Mouse (Mus musculus): ENCODE results near the gene Zfp69.

Zfp69 gene

DNA sequence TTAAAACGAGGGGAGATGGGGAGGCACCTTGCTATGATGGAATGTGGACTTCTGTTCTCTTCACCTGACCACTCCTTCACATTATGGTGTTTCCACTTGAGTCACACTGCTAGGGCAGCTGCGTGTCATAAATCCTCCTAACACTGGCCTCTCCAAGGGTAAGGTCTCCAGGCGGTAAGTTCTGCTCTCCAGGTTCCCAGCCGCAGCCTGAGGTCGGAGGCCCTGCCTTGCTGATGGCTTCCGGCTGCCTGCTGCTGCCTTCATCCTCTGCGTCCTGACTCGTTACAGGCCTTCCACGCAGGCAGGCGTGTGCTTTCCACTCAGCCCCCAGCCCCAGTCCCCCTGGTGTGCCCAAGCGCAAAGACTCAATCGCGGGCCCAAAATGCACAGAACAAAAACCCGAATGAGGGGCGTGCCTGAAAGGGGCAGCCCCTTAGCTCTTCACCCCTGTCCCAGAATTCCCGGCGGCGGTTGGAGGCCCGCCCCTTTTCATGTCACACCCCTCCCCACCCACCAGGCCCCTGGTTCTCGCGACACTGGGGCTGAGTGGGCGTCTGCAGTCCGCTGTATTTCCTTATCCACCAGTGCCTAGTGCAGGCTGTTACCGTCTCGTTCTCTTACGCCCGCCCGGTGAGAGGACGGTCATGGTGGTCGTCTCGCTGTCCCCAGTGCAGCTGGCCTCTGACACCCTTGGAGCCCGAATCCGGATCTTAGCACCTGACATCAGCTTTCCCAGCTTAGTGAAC is 26.8 kb downstream of the Zfp69 start, which contains the start of gene Exo5:
Gene Exo5 (minus strand): TSS at position 464 of the 746 bp plus-strand sequence.
- DNase-seq (ENCODE audit: low spot score) = peak; percentile 91

DNA sequence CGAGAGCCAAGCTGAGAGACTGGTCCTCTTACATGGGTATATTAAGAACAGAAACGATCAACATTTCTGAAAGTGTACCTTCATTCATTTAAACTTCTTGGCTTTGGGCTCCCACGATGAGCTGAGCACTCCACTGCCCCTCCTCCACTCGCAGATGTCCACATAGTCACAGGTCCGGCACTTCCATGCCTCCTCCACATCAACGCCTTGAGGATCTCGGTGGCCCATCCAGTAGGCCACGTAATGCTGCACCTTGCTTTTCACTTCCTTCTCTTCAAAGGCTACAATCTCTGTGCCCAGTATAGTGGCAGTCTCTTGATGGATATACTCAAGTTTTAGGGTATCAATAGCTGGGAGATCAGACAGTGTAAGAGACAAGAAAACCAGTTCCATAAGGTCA is 30.0 kb downstream of the Zfp69 start:
- no peak for DNase-seq (ENCODE audit: low spot score)

DNA sequence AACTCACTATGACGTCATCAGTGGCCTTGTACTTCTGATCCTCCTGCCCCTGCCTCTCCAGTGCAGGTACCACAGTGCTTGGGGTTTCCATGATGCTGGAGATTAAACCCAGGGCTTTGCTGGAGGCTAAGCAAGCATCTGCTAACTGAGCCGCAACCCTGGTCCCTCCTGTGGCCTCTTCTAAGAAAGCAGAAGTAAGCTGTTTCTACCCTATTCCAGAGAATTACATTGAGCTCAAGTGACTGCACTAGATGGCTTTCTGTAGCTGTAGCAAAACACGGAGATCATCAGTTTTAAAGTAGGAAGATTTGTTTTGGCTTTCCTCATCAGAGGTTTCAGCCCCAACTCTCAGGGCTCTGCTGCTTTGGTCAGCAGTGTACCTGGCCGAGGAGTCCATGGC is 37.0 kb downstream of the Zfp69 start:
- DNase-seq (ENCODE audit: low spot score) = no peak

DNA sequence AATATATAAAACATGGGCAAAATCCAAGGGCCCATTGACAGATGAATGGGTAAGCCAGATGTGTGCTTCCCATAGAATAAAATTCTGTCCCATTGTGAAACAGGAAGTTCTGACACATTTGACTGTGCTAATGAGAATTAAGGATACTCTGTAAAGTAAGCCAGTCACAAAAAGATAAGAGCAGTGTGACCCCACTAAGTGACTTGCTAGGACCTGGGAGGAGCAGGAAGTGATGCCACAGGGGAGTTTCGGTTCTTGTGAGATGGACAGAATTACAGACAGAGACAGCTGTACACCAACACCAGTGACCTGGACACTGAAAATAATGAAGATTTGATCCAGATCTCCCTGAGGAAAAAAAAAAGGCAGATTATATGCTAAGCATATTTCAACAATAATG is 37.6 kb downstream of the Zfp69 start:
- no peak for DNase-seq (ENCODE audit: low spot score)

DNA sequence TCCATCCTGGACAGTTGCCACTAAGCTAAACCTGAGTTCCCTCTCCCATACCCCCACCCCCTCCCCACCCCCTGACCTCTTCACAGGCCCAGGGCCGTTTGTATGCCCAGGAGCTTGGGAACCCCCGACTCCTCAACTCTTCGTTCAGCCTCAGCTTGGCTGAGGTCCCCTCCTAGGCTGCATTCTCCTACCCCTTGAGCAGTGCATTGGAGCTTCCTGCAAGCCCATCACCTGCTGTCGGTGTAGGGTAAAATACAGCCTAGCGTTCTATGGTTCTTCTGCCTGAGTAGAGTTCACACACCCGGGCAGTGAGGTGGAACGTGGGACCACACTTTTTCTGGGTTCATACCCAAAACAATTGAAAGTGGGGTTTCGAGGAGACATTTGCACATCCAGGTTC is 38.1 kb downstream of the Zfp69 start:
- DNase-seq (ENCODE audit: low spot score) = no peak

DNA sequence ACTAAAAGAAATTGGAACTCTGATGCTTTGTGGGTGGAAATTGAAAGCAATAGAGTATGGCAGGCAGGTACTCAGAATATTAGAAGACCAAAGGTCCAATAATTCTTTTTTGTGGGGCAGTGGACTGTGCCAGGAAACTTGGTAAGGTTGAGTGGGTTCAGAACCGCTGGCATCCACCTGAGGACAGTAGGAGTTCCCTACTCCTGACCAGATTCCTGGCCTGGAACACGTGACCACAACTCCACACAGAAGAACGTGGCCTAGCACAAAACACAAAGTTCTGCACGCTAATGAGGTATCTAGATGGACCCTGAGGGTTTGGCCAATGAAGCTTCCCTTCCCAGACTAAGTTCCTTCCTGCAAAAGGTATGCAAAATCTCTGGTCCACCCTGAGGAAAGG is 38.6 kb downstream of the Zfp69 start:
- DNase-seq (ENCODE audit: low spot score) = no peak

DNA sequence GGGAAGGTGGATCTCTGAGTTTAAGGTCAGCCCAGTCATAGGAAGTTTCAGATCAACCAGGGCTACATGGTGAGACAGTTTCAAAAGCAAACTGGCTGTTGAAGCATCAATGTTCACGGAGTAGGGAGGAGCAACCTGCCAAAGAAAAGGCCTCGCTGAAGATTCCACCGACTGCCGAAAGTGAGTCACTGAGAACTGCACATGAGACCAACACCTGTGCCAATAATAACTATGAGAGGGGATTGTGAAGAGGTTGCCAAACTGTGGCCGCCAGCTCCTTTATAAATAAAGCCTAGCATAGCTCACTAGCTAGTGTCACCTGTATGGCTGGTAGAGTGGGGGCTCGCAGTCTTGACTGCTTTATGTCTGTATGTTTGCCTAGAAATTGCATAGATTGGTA is 40.4 kb downstream of the Zfp69 start:
- no peak for DNase-seq (ENCODE audit: low spot score)

DNA sequence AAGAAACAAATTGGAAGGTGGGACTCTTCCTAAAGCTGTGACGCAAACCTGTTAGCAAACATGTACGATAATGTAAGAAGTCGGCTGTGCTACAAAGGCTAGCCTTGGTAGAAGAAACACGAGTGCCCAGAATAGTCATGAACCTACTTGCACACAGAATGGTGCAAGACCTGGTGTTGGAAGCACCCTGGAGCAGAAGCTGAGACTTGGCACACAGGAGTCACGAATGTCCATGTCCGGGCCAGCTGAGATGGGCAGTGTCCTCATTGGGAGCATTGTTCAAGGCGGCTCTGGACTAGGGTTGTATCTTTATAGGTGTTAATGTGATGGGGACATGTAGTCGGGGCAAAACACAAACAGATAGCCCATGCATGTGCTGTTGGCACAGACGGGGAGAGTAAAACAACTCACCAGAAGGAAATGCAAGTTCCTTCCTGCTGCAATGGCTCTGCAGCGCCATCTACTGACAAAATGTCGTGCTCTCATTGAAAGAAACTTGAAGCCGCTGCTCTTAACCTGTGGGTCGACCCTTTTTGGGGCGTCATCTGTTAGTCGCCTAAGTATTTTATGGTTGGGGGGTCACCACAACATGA is 41.8 kb downstream of the Zfp69 start:
- DNase-seq (ENCODE audit: low spot score) = peak; percentile 94

DNA sequence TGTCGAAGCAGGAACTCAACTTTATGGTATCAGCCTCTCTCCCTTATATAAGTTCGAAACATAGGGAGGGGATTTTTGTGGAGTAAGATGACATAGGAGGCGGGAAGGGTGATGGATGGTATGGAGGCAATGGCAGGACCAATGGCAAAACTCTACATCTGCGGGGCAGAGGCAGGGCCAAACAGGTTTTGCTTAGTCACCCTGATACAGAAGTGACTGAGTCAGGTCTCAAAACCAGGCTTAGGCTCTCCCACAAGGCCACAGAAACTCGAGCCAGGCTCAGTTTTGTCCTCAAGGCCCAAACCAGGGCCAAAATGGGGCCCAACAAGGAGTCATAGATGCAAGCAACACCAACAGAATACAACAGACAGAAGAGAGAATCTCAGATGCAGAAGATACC is 45.9 kb downstream of the Zfp69 start:
- DNase-seq (ENCODE audit: low spot score) = no peak

DNA sequence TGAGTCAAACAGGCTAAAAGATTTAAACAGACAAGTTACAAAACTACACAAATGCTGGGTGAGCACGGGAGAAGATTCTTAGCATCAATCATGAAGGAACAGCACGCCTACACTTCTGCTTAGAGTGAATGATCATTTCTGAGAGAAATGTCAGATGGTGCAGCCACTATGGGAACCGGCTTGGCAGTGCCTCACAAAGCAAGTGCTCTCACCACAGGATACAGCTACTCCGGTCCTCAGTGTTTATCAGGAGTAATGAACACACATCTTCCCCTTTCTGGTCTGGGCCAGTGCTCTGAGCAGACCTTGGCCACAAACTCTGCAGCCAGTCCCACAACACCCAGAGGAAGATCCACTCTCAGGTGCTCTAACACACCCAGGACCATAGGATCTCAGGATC is 47.0 kb downstream of the Zfp69 start:
- no peak for DNase-seq (ENCODE audit: low spot score)

DNA sequence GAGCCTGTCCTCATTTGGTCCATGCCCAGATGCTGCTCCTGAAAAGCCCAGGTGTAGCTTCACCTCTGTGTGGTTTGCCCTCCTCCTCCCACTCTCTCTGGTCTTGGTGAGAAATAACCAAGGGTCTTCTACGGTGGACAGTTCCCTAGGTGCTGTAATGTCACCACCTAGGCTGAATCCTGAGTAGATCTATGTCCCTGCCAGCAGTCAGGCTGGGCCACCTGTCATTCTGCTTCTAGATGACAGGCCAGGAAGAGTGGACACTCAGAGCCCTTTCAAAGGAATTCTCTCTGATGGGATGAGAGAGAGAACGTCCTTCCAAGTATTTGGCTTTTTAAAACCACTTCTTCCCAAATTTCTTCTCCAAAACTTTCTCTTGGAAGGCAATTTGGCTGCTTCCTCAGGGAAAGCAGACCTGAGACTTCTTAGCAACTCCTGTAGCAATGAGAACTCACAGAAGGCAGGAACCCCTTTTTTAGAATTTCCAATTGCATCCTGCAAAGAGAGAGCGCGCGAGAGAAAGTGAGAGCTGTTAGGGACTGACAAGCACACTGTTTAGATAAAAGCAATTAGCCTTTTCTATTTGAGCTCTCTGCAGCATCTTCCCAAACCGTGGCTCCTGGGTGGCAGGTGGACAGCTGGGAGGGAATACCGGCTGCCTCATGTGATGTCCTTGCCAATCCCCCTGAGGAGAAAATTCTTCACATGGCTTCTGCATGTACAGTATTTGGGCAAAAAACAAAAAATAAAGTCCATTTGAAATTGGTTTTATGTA is 55.5 kb downstream of the Zfp69 start:
- no peak for DNase-seq (ENCODE audit: low spot score)

DNA sequence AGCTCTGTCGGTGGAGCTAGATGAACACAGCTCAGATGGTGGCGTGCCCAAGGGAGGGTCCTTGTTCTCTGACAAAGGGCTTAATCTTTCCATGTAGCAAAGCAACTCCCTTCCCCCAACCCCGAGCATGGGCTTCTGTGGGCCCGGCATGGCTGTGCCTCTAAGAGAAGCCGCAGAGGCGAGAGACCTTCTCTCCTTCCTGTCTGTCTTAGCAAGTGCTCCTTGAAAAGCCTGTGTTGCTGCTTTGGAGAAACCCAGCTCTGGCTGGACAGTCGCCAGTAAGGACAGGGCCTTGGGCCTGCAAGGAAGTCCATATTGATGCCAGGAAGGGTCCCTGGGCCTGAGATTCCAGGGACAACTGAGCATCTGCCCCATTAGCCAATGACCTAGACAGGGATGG is 56.3 kb downstream of the Zfp69 start:
- DNase-seq (ENCODE audit: low spot score) = no peak

DNA sequence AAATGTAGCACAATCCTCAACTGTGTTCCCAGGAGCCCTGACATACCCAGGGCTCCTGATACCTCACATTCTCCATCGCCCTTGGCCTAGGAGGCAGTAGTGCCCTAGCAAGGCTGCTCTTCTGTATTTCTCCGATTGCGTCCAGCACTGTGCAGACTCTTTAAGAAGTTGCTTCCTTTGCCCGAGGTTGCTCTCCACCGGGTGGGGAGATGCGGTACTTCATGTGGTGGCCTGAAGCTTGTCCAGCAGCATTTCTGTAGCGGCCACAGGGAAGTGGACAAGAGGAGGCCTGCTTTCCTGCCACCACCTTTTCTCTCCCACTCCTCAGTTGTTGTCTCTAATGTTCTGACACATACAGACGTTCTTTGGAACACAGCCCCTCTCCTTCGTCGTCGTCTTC is 56.9 kb downstream of the Zfp69 start:
- DNase-seq (ENCODE audit: low spot score) = no peak

DNA sequence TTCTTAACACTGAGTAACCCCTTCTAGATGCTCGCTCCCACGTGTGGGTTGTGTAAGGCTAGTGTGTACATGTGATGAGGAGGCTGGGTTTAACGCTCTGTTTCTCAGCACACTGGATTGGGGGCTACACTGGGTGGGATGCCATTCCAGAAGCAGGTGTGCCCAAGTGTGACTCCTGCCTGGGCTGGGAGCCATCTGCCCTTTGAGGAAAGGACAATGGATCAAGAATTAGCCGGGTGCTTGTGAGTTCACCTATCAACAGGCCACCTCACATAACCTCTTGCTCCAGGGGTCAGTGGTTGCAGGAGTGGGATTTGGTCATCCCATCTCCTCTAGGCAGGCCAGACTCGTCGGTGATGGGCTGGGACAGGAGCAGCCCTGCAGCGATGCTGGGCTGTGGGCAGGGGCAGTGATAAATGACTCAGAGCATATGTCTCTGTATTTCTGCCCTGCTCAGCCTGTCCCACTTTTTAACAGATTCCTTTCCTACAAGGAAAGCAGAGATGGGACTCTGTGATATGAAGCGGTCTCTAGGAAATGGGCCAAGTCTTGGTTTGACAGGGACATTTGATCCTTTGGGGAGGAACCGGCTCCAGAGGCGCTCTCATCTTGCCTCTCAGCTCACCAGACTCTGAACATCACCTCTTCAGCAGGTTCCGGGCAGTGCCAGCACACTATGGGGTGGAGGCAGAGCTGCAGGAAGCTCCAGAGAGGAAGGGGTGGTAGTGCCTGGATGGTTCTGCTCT is 57.7 kb downstream of the Zfp69 start:
- DNase-seq (ENCODE audit: low spot score) = no peak

DNA sequence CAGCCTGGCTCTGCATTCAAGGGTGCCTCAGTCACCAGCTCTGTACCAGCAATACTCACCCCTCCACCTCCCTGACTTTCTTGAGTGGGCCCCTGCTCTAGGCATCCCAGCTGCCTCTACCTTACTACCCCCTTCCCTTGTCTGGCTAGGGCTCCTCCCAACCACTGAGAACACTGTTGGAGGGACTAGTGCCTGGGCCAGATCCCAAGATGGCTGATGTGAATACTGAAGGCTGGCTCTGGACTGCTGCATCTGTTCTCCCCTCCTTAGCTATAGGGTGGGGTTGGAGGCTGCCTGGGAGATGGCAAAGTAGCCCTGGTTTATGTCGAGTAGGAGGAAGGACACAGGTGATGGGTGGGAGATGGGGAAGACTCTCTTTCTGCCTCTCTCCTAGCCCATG is 59.0 kb downstream of the Zfp69 start:
- DNase-seq (ENCODE audit: low spot score) = no peak

DNA sequence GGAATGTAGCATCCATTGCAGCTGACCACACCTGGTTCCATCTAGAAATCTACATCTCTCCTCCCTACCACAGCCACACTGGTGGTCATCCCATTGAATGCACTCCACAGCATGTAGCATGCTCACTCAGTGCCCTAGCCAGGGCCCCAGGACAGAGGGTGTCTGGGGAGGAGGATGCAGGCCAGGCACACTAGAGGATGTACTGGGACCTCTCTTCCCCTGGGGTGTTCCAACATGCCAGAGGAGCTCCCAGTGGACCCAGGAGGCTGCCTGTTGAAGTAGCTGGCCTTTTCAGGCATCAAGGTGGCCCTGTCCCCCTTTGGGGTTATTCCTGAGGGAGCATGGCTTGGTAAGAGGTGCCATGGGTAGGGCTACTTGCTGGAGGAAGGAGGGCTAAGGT is 59.5 kb downstream of the Zfp69 start:
- no peak for DNase-seq (ENCODE audit: low spot score)

DNA sequence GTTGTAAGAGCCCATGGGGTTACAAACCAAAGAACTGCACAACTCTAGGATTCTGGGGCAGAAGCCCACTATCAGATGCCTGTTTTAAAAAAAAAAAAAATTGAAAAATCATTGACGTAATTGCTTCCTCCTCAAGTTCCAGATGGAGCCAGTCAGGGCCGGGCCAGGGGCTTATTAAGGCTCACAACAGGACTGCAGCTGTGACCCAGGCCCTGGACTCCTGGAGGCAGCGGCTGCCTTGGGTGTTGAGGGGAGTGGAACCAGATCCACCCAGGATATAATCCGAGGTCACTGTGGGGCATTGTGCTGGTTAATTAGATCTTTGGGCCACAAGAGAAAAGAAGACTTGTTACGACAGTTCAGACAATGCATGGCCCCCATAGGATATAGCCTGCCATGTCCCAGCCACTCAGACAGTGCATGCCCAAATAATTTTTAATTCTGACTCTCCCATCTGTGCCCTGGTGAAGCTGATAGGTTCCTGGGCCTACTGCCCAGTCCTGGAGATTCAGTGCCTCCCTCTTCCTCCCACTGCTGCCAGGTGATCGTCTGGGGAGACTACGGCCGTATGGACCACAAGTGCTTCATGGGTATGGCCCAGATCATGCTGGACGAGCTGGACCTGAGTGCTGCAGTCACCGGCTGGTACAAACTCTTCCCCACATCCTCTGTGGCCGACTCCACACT is 60.6 kb downstream of the Zfp69 start:
- DNase-seq (ENCODE audit: low spot score) = no peak

DNA sequence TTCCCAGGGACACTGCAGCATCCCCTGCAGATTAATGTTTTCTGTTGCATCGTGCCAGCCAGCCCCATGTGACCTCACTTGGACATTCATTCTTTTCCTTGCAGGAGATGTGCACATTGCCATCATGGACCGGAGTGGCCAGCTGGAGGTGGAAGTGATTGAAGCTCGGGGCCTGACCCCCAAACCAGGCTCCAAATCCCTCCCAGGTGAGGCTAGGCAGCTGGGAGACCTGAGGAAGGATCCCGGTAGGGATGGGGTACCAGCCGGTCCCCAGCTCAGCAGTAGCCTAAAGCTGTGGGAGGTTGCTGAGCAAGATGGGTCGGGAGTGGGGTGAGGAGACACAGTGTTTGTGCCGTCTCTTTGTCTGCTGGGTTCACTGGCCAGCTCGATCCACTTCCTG is 62.6 kb downstream of the Zfp69 start:
- DNase-seq (ENCODE audit: low spot score) = no peak

DNA sequence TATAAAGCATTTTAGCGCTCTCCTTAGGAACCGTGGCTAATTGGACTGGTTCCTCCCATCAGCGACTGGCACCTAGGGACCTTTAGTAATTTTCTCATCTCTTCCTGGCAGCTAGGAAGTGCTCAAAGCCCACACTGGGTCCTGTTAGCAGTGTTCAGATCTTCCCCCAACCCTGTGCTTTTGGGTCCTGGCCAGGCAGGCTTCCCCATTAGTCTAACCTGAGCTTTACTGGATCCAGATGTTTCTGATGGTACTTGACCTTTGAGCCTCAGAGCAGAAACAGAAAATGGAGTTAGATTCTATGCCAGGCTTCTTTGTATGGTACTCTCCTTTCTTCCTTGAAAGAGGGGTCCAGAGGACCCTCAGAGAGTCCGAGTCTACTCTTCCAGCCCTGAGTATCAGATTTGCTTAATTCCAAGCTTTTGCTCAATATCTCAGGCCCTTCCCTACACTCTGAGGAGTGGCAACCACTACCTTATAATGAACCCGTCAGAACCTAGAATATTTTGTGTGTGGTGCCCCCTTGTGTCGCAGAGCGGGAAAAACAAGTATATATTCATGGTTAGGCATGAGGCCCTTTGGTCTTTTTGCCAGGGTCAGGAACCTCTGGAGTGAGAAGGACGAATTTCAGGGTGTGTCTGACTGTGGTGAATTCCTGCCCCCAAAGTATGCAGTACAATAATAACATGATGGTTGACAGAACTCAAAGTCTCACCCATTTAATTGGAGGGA is 64.0 kb downstream of the Zfp69 start:
- peak; percentile 75 for DNase-seq (ENCODE audit: low spot score)

DNA sequence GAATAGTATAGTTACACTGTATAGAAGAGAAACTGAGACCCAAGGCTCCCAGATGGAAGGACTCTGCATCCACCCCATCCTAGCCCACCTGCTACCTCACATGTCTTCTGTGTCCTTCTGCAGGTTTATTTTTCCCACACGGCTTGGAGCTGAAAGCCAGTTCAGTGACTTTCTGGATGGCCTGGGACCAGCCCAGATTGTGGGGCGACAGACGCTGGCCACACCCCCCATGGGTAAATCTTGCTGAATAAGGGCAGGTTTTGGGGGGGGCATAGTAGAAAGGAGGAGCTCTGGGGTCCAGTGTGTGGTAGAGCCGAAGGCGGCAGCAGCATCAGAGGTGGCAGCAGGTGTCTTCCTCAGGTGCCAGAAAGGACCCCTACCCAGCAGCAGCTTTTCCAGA is 64.7 kb downstream of the Zfp69 start:
- no peak for DNase-seq (ENCODE audit: low spot score)

DNA sequence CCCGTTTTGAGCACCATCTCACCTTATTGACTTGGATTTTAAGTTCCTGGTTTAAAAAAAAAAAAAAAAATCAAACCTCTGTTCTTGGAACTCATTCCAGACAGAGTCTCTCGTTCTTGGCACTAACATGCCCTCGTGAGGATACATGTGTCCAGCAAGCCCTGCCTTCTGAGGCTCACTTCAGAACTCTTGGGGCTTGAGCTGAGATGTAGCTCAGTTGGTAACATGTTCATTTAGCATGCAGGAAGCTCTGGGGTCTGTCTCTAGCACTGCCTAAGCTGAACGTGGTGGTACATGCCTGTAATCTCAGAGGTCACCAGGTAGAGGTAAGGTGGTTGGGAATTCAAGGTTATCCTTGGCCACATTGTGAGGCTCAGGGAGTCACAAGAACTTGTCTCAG is 65.4 kb downstream of the Zfp69 start:
- DNase-seq (ENCODE audit: low spot score) = no peak
